Mouse (Mus musculus) forelimb bud, embryonic 11.5 days (tissue): Measurements from ENCODE around the gene Tuba4a.
"Not testable (repeated sequence)": the region's sequence is repeated elsewhere in the genome, so short reads cannot be mapped to it uniquely, and the experiment has no call there.

Source experiments
- DNase-seq: peaks from one replicate; pipeline ENCODE4 v3.0.0-alpha.2; 2012; ENCODE audit warnings: low read depth, low spot score

Gene Tuba4a

DNA sequence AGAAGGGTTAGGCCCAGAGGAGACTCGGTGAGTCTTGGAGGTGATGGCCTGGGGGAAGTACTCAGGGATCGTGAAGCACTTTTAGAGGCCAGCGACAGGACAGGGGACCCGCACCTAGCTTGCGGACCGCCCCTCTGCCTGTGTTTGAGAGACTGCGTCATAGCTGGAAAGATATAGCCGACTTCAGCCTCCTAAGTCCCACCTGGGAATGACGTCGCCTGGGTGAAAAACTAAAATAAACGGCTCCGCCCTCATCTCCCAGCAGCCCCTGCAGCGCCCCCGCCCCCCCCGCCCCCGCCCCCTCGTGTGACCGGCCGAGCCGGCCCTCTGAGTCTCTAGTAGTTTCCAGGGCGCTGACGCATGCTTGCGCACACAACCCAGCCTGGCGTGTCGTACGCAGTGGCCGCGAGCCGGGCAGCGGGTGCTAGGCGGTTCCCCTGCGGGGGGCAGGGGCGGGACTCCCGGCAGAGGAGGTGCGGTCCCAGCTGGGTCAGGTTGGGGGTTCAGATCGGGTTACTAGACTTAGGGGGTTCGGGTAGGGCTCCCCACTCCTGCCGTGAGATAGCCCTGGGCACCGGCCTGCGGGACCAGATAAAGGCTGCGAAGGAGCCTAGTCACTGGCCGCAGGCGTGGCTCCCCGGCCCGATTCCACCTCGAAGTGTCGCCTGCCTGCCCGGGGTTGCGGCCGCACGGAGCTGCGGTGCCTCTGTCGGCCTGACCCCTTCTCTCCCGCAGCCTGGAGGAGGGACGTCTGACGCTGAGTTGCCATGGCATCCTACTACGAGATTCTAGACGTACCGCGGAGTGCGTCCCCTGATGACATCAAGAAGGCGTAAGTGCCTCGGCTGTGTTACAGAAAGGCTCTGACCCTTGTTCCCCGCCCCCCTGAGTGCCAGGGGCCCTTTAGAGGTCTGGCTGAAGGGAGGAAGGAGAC, 16.7 kb upstream of the Tuba4a start, which contains the start of gene Dnajb2:
Gene Dnajb2 (plus strand): TSS at position 290 of the 934 bp plus-strand sequence.
- DNase-seq: peak; percentile 77

DNA sequence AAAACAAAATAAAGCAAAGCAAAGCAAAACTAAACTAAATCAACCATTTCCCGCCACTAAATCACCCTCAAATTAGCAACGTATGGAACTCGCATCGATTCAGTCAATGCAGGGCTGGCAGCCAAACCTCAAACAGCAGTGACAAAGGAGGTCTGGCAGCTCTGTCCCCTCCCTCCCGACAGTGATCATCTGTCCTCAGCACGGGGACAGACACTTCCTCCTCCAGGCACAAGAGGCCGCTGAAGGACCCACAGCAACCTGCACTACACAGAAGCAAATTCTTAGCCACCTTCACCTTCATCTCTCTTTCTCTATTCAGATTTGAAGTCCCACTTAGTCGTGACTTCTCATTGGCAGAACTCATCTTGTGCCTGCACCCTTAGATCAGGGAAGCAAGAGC, 14.9 kb upstream of the Tuba4a start:
- DNase-seq: peak; percentile 38

GRCm38 (mm10) chr1:75232489-75232888, 12.8 kb upstream of the Tuba4a start:
- not testable (repeated sequence) for DNase-seq

DNA sequence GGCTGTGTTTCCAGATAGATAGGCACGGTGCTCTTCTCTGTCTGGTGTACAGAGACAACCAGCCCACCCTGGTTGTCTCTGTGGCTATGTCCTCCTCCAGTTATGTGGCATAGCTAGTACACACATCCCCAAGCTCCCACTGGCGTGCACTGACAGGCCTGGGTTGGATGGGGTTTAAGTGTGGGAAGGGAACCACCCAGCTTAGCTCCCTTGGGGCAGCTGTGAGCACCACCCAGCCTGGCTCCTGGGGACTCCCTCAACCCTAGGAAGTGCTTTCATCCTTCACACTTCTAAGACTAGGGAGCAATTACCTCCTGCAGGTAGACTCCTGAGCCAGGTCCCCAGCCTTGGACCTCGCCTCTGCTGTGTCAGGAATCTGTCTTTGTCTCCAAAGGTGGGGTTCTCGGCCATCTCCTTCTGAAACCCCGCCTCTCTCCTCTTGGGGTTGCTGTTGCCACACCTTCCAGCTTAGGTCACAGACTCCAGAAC, 12.0 kb upstream of the Tuba4a start, which contains the start of gene A630095N17Rik:
Gene A630095N17Rik (minus strand): TSS at position 439 of the 489 bp plus-strand sequence.
- no peak for DNase-seq

GRCm38 (mm10) chr1:75231224-75231623, 11.6 kb upstream of the Tuba4a start:
- no peak for DNase-seq

DNA sequence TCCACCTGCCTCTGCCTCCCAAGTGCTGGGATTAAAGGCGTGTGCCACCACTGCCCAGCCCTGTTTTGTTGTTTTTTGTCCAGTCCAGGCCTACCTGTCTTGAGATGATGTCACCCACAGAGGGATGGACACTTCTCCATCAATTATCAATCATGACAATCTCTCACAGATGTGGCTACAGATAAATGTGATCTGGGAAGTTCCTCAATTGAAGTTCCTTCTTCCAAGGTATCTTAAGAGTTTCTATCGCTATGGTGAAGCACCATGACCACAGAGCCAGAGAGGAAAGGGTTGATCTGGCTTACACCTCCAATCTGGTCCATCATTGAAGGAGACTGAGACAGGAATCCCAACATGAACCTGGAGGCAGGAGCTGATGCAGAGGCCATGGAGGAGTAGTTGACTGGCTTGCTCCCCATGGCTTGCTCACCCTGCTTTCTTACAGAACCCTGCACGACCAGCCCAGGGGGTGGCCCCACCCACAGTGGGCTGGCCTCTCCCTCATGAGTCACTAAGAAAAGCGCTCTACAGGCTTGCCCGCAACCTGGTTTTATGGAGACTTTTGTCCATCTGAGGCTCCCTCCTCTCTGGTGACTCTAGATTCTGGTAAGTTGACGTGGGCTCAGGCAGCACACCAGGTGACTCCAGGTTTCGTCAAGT, 10.8 kb upstream of the Tuba4a start:
- no peak for DNase-seq

DNA sequence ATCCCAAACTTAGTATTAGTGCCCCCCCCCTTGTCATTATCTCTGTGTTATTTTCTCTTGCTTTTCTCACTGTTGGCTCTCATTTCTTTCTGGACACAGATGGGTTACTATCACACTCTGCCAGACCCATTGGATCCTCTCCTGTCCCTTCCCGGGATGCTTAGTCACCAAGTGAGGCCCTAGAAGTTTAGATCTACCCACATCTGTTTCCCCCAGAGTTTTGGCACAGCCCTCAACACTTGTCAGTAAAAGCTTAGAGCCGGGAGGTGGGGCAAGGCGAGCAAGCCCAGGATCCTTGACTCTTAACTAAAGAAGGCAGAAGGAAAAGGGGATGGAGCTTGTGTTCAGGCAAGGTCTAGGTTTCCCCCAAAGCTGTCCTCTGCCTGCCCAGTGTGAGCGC, 9.5 kb upstream of the Tuba4a start:
- no peak for DNase-seq

DNA sequence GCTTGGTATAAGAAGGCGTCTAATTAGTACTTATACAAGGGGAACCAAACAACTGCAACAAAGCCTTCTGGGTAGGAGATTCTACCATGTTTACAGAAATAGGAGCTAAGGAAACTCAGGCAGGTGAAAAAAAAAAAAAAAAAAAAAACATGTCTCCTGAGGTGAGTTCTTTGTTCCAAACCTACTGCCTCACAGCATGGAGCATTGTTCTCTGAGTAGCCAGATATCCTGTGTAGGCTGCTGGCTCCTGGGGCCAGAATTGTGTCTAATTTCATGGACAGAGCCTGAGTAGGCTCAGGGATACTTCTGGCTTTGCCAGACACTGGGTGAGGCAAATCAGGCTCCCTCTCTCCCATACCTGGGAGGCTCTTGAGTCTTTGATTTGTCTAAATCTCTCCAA, 8.0 kb upstream of the Tuba4a start:
- DNase-seq: no peak

DNA sequence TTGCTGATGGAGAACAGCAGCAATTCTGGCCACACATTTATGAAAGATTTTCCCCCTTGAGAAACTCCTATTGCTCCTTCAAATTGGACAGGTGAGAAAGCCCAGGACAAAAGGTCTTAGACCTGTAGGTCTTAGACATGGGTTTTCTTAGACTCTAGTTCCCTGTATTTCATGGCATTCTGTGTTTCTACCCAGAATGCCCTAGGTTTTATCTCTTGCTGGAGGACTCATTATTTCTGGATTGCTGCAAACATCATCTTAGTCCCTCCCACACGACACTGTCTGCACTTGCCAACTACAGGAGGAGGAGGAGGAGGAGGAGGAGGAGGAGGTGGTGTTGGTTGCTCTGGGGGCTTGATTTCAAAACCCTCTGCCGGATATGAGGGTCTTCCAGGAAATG, 6.5 kb upstream of the Tuba4a start:
- DNase-seq: no peak

- DNase-seq: no peak
These were observed 5.8 kb upstream of the Tuba4a start for GRCm38 (mm10) chr1:75225473-75225872.

DNA sequence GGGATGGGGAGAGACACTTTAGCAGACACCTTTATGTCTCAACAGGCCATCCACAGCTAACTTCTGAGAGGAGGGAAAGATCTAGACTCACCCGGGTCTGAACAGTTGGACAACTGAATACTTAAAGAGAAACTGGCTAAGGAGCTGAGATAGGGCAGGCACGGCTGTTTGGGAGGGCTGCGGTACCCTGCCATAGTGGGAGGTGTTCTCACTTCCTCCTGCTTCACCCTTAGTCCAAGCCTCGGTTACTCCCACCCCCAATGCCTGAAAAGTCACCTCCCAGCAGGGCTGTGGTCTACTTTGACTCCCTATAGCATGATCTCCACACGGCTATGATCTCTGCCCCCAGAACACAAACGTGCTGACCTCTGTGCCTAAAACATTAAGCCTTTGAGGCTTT, 3.9 kb upstream of the Tuba4a start:
- DNase-seq: no peak

- no peak for DNase-seq
These were observed 3.3 kb upstream of the Tuba4a start for GRCm38 (mm10) chr1:75222926-75223325.

- DNase-seq: no peak
These were observed 1.9 kb upstream of the Tuba4a start for GRCm38 (mm10) chr1:75221538-75221937.

DNA sequence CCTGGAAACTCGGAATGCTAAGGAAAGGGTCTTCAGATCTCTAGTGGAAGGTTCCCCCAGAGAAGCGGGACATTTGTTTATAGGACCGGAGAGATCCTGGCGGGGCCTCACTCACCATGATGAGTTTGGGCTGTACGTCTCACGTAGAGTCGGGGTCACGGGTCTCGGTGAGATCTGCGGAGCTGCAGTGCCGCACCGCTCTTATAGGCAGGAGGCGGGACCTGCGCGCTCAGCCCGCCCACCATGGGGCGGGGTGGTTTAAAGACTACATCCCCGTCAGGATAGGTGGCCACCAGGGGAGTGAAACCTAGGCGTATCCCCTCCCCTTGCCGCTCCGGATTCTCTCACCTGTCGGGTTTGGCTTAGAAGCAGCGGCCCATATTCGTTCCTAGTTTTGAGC, 587 bp downstream of the Tuba4a start:
- DNase-seq: peak; percentile 78

GRCm38 (mm10) chr1:75218227-75219001, 1.3 kb downstream of the Tuba4a start:
- DNase-seq: no peak

DNA sequence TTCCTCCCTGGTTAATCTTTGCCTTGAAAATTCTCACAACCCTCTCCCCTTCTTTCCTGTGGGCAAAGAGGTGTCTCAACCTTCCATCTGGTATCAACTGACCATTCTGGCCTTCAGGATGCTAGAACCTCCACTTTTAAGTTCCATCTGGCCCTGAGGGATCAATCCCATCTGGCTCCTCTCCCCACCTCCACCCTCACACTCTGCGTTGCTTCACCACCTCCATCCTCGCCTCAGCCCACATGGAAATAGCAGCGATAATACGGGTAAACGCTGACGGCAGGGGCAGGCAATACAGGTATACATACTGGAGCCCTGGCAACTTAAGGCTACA, 1.8 kb downstream of the Tuba4a start:
- DNase-seq: no peak

- no peak for DNase-seq
These were observed 2.7 kb downstream of the Tuba4a start for GRCm38 (mm10) chr1:75216797-75217585.

DNA sequence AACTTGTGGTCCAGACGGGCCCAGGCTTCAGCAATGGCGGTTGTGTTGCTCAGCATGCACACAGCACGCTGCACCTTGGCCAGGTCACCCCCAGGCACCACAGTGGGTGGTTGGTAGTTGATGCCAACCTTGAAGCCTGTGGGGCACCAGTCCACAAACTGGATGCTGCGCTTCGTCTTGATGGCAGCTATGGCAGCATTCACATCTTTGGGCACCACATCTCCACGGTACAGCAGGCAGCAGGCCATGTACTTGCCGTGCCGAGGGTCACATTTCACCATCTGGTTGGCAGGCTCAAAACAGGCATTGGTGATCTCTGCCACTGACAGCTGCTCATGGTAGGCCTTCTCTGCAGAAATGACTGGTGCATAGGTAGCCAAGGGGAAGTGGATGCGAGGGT, 3.9 kb downstream of the Tuba4a start:
- DNase-seq: no peak

GRCm38 (mm10) chr1:75214886-75215285, 4.8 kb downstream of the Tuba4a start:
- no peak for DNase-seq

- DNase-seq: no peak
These were observed 5.2 kb downstream of the Tuba4a start for GRCm38 (mm10) chr1:75214442-75214841.

- DNase-seq: no peak
These were observed 6.6 kb downstream of the Tuba4a start for GRCm38 (mm10) chr1:75213096-75213495.
